Mouse (Mus musculus) layer of hippocampus, adult 9-10 months (tissue): ENCODE data around the gene Ybx2.

Experiments used
- DNase-seq: peaks from one replicate; pipeline ENCODE4 v3.0.0; 2022; ENCODE audit warnings: low spot score

Ybx2 gene

DNA sequence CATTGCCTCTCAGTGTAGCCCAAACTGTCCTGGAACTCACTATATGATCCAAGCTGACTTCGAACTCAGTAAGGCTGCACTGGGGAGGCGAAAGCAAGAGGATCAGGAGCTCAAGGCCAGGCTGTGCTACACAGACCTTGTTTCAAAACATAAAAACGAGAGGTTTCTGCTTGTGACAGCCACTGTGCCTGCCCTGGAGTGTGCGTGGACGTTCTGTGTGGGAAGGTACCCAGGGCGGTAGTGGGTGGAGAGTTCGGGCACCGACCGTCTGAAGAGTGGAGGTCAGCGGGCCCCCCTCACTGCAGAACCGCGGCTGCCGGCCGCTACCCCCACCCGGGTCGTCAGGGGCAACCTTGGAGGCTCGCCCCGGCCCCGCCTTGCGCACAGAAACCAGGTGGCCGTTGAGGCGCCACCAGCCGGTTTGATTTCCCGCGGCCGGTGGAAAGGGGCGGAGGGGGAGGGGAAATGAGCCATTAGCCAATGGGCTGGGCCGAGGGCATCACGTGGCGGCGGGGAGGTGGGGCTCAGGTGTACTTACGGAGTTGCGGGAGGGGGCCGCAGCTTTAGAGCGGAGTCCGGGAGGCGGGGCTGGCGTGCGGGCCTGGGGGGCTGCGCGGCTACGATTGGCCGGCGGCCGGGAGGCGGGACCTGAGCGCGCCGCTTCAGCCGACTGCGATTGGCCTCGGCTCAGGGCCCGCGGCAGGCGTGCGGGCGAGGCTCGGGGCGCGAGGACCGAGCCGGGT is at the start of gene Ybx2:
TSS of gene Ybx2 (plus strand) at position 660 of the 743 bp plus-strand sequence.
- DNase-seq, result no peak

DNA sequence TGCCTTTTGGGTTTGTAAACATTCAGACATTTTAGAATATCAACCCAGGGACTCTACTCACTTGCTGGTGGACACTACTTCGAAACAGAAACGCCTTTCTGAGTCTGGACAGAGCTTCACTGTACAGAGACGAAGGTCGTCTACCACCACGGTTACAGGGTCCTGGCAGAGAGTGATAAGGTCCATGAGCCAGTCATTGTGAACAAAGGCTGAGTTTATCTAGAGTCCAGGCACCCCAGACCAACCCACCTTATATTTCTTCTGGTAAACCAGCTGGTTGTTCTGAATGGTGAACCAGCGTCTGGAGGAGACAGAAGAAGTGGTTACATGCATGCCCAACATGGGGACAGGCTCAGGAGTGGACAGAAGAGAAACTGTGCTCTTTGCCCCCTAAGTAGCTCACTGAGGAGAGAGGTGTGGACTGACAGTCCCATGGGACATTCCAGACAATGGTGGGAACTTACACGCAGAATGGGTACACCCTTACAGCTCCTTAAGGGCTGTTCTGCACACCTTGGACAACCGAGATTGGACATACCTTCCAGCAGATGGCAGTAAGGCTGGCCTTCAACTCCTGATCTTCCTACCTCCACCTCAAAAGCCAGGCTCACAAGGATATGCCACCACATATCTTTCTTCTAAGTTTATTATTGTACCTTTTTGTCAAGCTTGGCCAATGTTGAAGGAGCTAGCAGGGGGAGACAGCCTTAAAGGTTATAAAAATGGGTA is 48.5 kb upstream of the Ybx2 start:
- DNase-seq, result no peak

DNA sequence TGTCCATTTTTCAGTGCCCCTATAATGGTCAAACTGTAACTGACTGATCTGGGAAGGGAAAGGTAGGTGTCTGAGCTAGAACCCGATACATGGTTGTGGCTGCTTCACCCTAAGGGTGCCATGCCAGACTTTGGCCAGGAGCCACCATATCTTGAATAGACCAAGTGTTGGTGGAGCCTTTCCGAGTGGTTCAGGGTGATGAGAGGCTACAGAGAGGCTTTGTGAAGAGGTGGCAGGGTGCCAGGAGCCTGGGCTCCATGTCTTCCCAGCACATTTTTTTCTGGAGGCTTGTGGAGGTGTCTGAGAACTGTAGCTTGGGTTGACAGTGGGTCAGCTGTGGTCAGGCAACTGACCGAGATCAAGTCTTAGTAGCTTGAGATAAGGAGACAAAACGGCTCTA is 44.1 kb upstream of the Ybx2 start:
- DNase-seq, result no peak

DNA sequence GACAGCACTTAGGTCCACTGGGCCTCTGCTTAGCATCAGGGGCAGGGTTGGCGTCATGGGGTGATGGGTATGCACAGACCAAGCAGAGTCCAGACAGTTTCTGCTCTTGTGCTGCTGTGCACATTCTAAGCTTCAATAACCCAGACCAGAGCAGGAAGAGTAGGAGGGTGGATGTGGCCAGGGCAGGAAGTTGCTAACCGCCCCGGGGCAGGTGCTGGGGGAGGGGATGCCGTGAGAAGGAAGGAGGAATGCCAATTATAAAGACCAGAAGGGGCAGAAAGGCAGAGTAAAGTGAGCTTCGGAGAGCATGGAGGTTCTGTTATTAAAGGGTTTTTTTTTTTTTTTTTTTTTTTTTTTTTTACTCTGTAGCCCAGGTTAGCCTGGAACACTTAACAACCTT is 40.9 kb upstream of the Ybx2 start:
- no peak for DNase-seq

DNA sequence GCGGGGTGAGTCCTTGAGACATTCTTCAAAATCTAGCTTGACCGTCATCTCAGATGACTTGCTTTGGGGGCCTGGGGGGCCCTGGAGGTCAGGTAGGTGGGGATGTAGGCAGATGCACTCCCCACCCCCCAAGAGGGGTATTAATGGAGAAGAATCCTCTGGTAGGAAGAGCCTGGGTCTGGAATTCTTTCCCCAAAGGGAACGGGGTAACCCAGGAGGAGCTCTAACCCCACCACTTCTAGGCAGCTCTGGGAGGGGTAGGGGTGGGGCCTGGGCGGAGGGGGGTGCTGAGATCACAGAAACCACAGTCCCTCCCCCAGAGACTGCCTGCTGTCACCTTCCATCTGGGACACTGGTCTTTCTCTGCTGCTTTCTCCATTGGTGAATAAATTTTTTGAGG is 40.3 kb upstream of the Ybx2 start, which contains the start of gene Acap1:
TSS of gene Acap1 (minus strand) at position 249 of the 400 bp plus-strand sequence.
- DNase-seq, result no peak

DNA sequence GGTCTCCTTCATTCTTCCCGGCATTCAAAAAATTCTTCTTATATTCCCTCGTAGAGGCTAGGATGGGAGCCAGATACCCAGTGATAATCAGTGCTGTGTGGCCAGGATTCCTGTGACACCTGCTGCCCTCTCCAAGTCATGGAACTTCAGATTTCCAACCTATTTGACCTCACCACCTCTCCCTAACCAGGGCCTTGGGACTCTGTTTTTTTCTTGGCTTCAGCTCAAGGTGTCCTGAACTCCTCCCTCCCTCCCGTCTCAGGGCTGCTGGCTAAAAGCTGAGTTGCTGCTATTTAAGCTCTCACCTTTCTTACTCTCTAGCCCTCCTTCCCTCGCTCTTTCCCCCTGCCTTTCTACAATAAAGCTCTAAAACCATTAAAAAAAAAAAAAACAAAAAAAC is 35.7 kb upstream of the Ybx2 start:
- no peak for DNase-seq

DNA sequence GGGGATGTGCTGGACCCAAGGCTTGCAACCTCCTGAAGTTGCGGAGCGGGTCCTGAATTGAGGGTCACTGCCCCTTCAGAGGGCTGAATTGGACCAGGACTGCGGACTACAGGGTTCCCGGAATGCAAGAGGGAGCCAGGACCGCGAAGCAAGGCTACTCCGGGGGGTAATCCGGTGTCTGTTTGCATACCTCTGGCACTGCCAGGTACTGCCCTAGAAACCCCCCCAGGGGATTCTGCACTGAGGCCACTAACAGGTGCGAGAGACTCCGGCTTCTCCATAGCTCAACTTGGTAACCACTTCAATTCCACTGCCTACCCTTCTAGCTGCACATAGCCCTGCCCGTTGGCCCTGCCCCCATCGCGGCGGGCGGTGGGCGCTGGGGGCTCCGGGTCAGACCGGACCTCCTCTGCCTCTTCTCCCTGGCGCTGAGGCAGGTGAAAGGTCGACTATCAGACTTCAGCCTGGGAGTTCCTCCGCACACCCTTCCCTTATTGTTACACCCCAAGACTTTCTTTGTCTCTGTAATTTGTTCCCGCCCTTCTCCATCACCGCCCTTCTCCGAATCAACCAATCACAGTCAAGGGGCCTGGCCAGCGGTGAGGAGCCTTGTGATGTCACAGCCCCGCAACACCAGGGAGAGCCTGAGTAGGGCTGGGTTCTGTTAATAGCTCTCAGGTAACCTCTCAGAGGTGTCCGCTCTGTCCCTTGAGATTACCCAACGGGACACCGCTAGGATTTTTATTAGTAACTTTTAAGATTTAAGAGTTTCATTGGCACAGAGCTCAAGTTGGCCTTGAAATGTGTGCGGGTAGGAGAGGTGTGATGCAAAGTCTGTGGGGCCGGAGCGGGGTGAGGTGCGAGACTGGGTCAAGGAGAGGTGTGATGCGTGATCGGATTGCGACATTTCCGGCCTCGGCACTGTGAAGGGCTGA is 34.9 kb upstream of the Ybx2 start, which contains the start of the genes 2810408A11Rik and Neurl4:
TSS of gene 2810408A11Rik (minus strand) at position 517 of the 935 bp plus-strand sequence.
TSS of gene Neurl4 (plus strand) at position 602 of the 935 bp plus-strand sequence.
- peak; percentile 84 for DNase-seq

DNA sequence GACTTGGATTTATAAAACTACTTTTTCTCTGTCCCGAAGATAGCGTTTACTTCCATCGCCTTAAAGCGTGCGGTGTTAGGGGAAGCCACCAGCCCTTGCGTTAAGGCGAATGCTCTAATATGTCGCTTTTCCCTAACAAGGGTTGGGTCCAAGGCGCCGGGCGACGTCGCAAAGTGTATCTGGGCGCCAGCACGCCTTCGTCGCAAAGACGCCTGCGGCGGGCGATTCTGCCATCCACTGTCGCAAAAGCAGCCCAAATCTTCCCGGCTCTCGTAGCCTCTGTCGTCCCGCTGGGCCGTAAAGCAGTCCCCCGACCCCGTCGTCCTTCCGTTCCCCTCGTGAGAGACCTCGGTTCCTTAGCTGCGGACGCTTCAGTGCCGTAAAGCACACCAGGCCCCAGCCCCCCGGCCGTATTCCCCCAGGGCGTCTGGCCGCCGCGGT is 34.2 kb upstream of the Ybx2 start:
- DNase-seq, result peak; percentile 92

DNA sequence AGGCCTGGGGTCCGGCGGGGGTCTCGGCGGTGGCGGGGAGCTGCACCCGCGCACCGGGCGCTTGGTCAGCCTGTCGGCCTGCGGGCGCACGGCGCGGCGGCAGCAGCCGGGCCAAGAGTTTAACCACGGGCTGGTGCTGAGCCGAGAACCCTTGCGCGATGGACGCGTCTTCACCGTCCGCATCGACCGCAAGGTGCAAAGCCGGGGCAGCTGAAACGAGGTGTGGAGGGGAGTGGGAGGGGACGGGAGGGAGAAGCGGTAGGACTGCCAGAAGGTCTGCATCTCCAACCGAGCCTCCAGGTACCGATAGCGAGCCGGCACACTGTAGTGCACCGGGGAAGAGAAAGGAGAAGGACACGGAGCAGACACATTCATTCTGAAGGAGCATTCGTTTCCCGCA is 33.6 kb upstream of the Ybx2 start:
- no peak for DNase-seq

DNA sequence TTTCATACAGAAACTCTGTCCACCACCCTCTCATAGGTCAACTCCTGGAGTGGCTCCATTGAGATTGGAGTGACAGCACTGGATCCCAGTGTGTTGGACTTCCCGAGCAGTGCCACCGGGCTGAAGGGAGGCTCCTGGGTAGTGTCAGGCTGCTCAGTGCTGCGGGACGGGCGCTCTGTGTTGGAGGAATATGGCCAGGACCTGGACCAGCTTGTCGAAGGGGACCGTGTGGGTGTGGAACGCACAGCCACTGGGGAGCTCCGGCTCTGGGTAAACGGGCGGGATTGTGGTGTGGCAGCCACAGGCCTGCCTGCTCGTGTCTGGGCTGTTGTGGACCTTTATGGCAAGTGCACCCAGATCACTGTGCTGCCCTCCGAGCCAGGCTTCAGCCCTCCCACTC is 32.6 kb upstream of the Ybx2 start:
- no peak for DNase-seq

DNA sequence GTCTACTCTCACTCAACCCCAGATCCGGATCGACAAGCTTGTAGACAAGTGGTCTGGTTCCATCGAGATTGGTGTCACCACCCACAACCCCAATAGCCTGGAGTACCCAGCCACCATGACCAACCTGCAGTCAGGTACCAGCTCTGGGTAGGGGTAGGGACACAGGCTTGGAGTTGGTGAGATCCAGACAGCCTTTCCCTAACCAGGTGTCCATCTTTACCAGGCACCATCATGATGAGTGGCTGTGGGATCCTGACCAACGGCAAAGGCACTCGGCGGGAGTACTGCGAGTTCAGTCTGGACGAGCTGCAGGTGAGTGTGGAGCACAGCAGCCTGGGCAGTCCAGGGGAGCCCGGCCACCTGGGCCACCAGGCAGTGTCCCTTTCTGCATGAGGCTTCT is 31.3 kb upstream of the Ybx2 start:
- no peak for DNase-seq

DNA sequence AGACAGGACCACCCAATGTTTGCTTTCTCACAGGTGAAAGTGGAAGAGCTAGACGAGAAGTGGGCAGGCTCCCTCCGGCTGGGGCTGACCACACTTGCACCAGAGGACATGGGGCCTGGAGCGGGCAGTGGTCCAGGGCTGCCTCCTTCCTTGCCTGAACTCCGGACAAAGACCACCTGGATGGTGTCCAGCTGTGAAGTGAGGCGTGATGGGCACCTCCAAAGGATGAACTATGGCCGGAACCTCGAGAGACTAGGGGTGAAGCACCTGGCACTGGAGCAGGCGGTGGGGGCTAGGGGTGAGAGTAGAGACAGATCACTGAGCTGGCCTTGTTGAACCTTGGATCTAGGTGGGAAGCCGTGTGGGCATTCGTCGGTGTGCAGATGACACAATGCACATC is 27.0 kb upstream of the Ybx2 start:
- DNase-seq, result no peak

DNA sequence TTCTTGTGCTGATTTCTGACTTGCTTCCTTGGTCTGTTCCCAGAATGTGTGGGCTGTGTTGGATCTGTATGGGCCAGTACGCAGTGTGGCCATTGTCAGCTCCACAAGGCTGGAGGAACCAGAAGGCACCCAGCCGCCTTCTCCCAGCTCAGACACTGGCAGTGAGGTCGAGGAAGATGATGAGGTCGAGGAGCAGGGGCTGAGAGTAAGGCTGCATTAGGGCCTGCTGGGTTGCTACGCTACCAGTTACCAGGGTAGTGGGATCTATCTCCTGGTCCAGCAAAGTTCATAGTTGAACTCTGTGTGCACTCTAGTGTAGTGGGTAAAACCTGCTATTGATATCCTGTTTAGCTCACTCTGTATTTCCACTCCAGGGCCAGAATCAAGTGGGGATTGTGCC is 26.4 kb upstream of the Ybx2 start:
- DNase-seq, result no peak

DNA sequence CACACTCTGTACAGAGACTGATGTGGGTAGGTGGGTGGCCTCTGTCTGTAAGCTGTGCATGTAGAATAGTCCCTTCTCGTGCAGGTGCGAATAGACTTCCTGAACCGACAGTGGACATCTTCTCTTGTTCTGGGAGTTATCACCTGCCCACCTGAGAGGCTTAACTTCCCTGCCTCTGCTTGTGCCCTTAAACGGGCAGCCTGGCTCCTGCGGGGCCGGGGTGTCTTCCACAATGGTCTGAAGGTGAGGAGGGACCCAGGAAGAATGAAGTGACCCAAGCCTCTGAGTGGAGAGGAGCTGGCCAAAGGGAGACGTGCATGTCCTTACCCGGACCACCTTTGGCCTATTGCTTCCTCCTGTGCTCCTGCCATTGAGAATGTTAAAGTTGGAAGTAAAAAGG is 25.4 kb upstream of the Ybx2 start:
- no peak for DNase-seq

DNA sequence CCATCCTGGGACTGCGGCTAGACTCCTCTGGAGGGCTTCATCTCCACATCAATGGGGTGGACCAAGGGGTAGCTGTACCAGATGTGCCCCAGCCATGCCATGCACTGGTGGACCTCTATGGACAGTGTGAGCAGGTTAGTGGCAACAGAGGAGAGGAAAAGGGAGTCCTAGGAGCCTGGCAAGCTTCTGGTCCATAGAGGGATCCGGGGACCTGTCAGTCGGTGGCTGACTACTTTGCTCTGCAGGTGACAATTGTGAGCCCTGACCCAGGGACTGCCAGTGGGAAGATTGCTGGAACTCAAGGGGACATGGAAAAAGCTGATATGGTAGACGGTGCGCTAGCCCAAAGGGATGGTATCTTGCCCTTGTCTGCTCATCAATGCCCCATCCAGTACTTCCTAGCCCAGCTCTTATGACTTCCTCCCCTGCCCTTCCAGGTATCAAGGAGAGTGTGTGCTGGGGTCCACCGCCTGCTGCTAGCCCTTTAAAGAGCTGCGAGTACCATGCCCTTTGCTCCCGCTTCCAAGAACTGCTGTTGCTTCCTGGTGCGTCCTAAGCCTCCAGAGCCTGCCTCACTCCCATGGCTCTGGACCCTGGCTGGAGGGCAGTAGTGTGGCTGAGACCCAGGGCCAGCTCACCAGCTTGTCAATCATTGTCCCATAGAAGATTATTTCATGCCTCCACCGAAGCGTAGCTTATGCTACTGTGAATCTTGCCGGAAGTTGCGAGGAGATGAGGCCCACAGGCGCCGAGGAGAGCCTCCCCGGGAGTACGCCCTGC is 24.6 kb upstream of the Ybx2 start:
- no peak for DNase-seq

DNA sequence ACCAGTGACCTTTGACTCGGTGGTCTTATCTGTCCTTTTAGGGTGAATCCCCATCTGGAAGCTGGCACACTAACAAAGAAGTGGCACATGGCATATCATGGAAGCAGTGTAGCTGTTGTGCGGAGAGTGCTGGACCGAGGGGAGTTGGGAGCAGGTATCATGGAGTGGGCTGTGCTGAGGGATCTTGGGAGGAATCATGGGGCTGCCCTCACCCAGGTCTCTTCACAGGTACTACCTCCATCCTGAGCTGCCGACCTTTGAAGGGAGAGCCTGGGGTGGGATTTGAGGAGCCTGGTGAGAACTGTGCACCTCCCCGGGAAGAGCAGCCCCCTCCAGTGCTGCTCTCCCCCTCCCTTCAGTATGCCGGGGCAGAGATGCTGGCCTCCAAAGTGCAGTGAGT is 23.9 kb upstream of the Ybx2 start:
- no peak for DNase-seq

DNA sequence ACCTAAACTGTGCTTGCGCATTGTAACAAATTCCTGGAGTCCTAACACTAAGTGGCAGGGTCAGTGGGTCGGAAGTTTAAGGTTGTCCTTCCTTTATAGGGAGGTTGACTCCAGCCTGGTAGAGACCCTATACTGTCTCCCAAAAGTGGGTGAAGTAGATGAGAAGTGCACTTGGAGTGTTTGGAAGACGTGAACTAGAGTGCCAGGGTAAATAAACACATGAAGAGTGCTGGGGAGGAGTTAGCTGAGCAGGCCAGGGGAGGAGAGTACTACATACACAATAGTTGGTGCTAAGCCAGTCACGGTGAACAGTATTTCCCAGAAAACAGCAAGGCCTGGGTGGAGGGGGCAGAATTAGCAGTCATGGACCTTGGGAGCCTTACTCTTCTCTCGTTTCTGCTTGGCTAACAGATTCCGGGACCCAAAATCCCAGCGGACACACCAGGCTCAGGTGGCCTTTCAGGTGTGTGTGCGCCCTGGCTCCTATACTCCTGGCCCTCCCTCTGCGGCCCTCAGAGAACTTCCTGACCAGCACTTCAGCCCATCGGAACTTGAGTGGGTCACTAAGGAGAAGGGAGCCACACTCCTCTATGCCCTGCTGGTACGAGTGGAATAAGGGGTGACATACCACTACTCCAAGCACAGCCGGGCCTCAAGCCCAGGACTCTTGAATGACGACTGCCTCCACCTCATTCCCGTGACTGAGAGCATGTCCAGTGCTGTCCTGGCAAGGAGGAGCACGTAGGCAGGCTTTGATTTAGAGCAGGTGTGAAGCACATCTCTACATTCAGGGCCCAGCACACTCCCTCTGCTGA is 22.7 kb upstream of the Ybx2 start:
- DNase-seq, result no peak

DNA sequence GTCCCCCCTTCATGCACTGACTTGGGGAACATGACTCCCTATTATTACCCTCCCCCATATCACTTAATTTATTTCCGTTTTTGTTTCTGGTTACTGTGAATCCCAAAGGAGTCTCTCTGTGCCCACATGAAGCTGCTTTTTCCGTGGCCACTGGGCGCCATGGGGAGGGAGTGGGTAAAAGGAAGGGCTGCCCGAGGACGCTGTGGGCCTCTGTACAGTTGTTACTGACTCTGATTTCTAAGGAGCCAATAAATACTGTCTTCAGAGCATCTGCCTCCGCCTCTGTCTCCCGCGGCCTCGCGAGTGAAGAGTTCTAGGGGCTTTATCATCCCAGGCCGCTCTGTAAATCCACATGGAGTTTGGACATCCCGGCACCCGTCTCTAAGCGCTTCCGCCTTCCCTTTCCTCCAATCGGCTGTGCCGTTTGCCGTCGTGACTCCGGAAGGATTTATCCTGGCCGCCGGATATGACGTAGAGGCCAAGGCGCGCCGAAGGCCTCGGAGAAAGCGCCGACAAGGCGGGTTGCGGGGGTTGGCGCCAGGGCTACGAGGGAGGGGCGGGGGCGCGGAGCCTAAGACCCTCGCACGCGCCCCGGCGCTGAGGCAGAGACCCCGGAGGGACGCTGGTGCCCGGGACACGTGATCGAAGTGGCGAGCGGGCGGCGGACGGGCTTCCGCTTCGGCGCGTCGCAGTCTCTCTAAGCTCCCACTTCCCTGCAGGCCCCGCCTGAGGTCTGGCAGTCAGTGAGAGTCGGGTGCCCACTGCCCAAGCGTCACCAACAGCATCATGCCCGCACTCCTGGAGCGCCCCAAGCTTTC is 21.8 kb upstream of the Ybx2 start, which contains the start of gene Gps2:
TSS of gene Gps2 (plus strand) at position 335 of the 818 bp plus-strand sequence.
- DNase-seq, result peak; percentile 81

DNA sequence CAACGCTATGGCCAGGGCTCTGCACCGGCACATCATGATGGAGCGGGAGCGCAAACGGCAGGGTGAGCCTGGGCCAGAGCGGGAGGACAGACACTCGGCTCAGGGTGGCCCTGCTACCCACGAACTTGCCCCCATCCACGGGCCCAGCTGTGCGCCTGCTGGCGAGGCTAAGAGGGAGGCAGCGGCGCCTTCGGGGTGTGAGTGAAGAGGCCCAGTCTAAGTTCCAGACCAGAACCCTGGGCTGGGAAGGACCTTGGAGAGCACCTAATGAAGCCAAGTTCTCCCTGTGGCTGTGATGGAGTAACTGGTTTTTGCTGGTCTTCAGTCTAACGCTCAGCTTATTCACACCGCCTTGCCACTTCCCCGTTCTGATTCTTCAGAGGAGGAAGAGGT is 21.2 kb upstream of the Ybx2 start:
- no peak for DNase-seq
